Mouse (Mus musculus) cerebral cortex, adult 2 months (tissue): ENCODE results near the gene Olfr39.

Experiments used
- WGBS: fragments of 180-500 bp; shearing (Covaris S2); methylation state at CpG from one replicate; pipeline ENCODE4 v1.1.7; 2018; 5-methylcytosine and 5-hydroxymethylcytosine counted together

The Olfr39 gene

DNA sequence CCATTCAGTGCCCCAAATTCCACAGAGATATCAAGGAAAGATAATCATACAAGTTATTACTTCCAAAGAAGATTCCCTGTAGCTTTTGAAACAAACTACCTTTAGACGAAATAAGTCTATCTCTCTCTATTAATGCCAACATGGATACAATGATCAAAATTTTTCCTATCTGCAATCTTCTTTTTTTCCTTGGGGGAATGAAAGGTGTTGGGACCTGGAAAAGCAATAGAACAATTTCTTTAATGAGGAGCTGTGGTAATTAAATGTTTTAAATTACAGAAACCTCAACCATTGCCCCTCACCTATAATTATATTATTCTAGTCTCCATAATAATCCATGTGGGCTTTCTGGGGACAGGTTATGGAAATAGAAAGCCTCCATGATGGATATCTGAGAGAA lies at the start of gene Olfr39:
TSS of gene Olfr39 (plus strand) at position 301 of the 400 bp plus-strand sequence.
- WGBS = 75% methylated on average over 1 of the region's 1 CpGs

GRCm38 (mm10) chr9:20236819-20237218 lies 45.3 kb upstream of the Olfr39 start, which contains the start of gene Olfr872:
Gene Olfr872, plus strand, starts transcription at chr9:20237119.

DNA sequence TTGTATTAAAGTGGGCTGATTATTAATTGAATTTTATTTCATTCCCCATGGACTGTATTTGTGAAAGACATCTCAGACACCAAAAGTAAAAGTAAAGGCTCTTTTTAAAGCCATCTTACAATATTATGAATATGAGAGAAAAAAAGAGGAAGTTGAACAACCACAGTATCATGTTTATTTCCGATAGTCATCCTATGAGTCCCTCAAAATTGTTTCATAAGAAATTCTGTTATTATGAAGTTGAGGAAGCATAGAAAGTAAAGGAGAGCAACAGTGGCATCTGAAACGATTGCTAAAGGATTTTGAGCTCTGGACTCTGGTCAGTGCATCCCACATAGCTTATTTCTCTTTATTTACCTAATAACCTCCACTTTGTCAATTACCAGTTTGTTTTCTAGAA lies 44.8 kb upstream of the Olfr39 start:
- WGBS = 63% methylated on average over 2 of the region's 2 CpGs

GRCm38 (mm10) chr9:20295562-20295961 lies 13.4 kb downstream of the Olfr39 start:
- 77% methylated on average over 5 of the region's 5 CpGs for WGBS

- WGBS = 88% methylated on average over 1 of the region's 1 CpGs
Measured at GRCm38 (mm10) chr9:20298232-20298631, 16.1 kb downstream of the Olfr39 start, which contains the start of gene Olfr873. Gene Olfr873, plus strand, starts transcription at chr9:20298532.

GRCm38 (mm10) chr9:20335994-20336393 lies 53.8 kb downstream of the Olfr39 start, which contains the start of gene Olfr18:
Gene Olfr18, minus strand, starts transcription at chr9:20336094.

